Mouse (Mus musculus) intestine, embryonic 15.5 days (tissue): ENCODE data around the gene Tcf7l2. TPM values are rescaled to one million over a fixed set of nuclear protein-coding genes. Genes with fewer than 3 reads are reported as not detected.
A peak's percentile ranks its signal among the peaks of the same experiment; 100 is the strongest.

ENCODE experiments used
- ATAC-seq: fragments of 200-750 bp; cut with Nextera tagmentation; 2 replicates; pipeline ENCODE4 v1.8.0; 2017; ENCODE audit warnings: moderate TSS enrichment, moderate library complexity
- H3K27ac ChIP-seq: fragments of 300-500 bp; sonication (generic); 2 replicates; pipeline ENCODE4 v1.5.1; 2015; ENCODE audit warnings: mild to moderate bottlenecking, inconsistent platforms
- H3K27me3 ChIP-seq: fragments of 300-500 bp; sonication (generic); replicated peaks from 2 replicates; pipeline ENCODE4 v1.6.1; 2015; ENCODE audit warnings: inconsistent platforms
- H3K36me3 ChIP-seq: fragments of 300-500 bp; sonication (generic); 2 replicates; pipeline ENCODE4 v1.6.1; 2015; ENCODE audit warnings: inconsistent platforms
- H3K4me1 ChIP-seq: fragments of 300-500 bp; sonication (generic); replicated peaks from 2 replicates; pipeline ENCODE4 v1.6.1; 2015; ENCODE audit warnings: inconsistent platforms
- H3K4me2 ChIP-seq: fragments of 300-500 bp; sonication (generic); replicated peaks from 2 replicates; pipeline ENCODE4 v1.6.1; 2015; ENCODE audit warnings: mild to moderate bottlenecking, inconsistent platforms
- H3K4me3 ChIP-seq: fragments of 300-500 bp; sonication (generic); replicated peaks from 2 replicates; pipeline ENCODE4 v1.5.1; 2015; ENCODE audit warnings: inconsistent platforms
- H3K9ac ChIP-seq: fragments of 300-500 bp; sonication (generic); 2 replicates; pipeline ENCODE4 v1.6.1; 2015; ENCODE audit warnings: inconsistent platforms
- H3K9me3 ChIP-seq: fragments of 300-500 bp; sonication (generic); 2 replicates; pipeline ENCODE4 v1.6.1; 2016; ENCODE audit warnings: inconsistent platforms
- WGBS: fragments of 180-500 bp; shearing (Covaris S2); methylation state at CpG from one replicate; pipeline ENCODE4 v1.1.7; 2015; 5-methylcytosine and 5-hydroxymethylcytosine counted together
- polyA plus RNA-seq: library from polyadenylated mRNA; unstranded; fragments of >200 nt; fragmentation: Nextera tagmentation; extraction: Ambion mirVana; gene quantifications from 2 replicates; pipeline ENCODE4 v1.2.1, GENCODE M21; 2015

Tcf7l2 gene
- polyA plus RNA-seq, 1 experiment from 2014 or later, result 78.9 TPM

- 55% methylated on average over 6 of the region's 6 CpGs for WGBS
- peaks cover 59% of the 10 kb centered on the region for H3K4me1 ChIP-seq
These were observed 7.2 kb downstream of the Tcf7l2 start for GRCm38 (mm10) chr19:55748801-55749200.

GRCm38 (mm10) chr19:55749532-55749931 is 7.9 kb downstream of the Tcf7l2 start:
- H3K9ac ChIP-seq, result no peak overlapping the region
- H3K36me3 ChIP-seq, result no peaks in the 10 kb centered on the region
- no peaks in the 10 kb centered on the region for H3K9me3 ChIP-seq
- 40% methylated on average over 7 of the region's 7 CpGs for whole genome bisulfite sequencing
- H3K27me3 ChIP-seq, result no peaks in the 10 kb centered on the region
- no peak overlapping the region; the same call in 1 of the 2 replicates for H3K4me2 ChIP-seq
- no peak for ATAC-seq
- no peak overlapping the region for H3K4me3 ChIP-seq
- peaks cover 59% of the 10 kb centered on the region for H3K4me1 ChIP-seq
- H3K27ac ChIP-seq, result no peak overlapping the region

More at GRCm38 (mm10) chr19:55748801-55749200, 7.2 kb downstream of the Tcf7l2 start:
- Histone ChIP-seq H3K9ac (no peak overlapping the region), H3K27me3 (no peaks in the 10 kb centered on the region), H3K36me3 (no peaks in the 10 kb centered on the region), H3K27ac (no peak overlapping the region), H3K4me3 (no peak overlapping the region), H3K4me2 (no peak overlapping the region), H3K9me3 (no peaks in the 10 kb centered on the region)
- no peak for ATAC-seq

- ATAC-seq, result no peak
- H3K27me3 ChIP-seq, result no peaks in the 10 kb centered on the region
- H3K4me2 ChIP-seq, result no peak overlapping the region
- H3K4me1 ChIP-seq, result peaks cover 57% of the 10 kb centered on the region
- H3K36me3 ChIP-seq, result no peaks in the 10 kb centered on the region
- no peak overlapping the region for H3K27ac ChIP-seq
- no peak overlapping the region for H3K9ac ChIP-seq
- 52% methylated on average over 13 of the region's 13 CpGs for WGBS
- H3K9me3 ChIP-seq, result no peaks in the 10 kb centered on the region
- no peak overlapping the region for H3K4me3 ChIP-seq
These were observed 8.4 kb downstream of the Tcf7l2 start for GRCm38 (mm10) chr19:55750048-55750447.

GRCm38 (mm10) chr19:55750465-55750864 is 8.8 kb downstream of the Tcf7l2 start:
- Histone ChIP-seq H3K4me1 (peaks cover 53% of the 10 kb centered on the region), H3K4me3 (no peak overlapping the region), H3K9me3 (no peaks in the 10 kb centered on the region), H3K27ac (no peak overlapping the region), H3K36me3 (no peaks in the 10 kb centered on the region), H3K27me3 (no peaks in the 10 kb centered on the region), H3K9ac (no peak overlapping the region), H3K4me2 (no peak overlapping the region)
- WGBS, result 53% methylated on average over 7 of the region's 7 CpGs
- ATAC-seq, result no peak

GRCm38 (mm10) chr19:55752861-55753260 is 11.2 kb downstream of the Tcf7l2 start:
- peaks cover 47% of the 10 kb centered on the region for H3K4me1 ChIP-seq
- no peak overlapping the region for H3K4me3 ChIP-seq
- no peaks in the 10 kb centered on the region for H3K9me3 ChIP-seq
- no peak overlapping the region for H3K27ac ChIP-seq
- no peak overlapping the region for H3K4me2 ChIP-seq
- ATAC-seq, result no peak
- H3K27me3 ChIP-seq, result no peaks in the 10 kb centered on the region
- H3K36me3 ChIP-seq, result 0 out of 2 replicates have a peak, but pooled peaks cover 3% of the 10 kb centered on the region
- 70% methylated on average over 8 of the region's 8 CpGs for WGBS
- H3K9ac ChIP-seq, result no peak overlapping the region

GRCm38 (mm10) chr19:55754303-55754702 is 12.7 kb downstream of the Tcf7l2 start:
- WGBS, result 44% methylated on average over 7 of the region's 7 CpGs
- 0 out of 2 replicates have a peak, but pooled peaks cover 3% of the 10 kb centered on the region for H3K36me3 ChIP-seq
- no peaks in the 10 kb centered on the region for H3K9me3 ChIP-seq
- H3K4me3 ChIP-seq, result no peak overlapping the region
- H3K27me3 ChIP-seq, result no peaks in the 10 kb centered on the region
- no peak overlapping the region for H3K9ac ChIP-seq
- H3K4me2 ChIP-seq, result no peak overlapping the region
- no peak overlapping the region for H3K27ac ChIP-seq
- H3K4me1 ChIP-seq, result peaks cover 32% of the 10 kb centered on the region
- ATAC-seq, result peak; percentile 75

GRCm38 (mm10) chr19:55755462-55755861 is 13.8 kb downstream of the Tcf7l2 start:
- no peak overlapping the region for H3K4me2 ChIP-seq
- 83% methylated on average over 9 of the region's 9 CpGs for WGBS
- H3K27me3 ChIP-seq, result no peaks in the 10 kb centered on the region
- H3K9ac ChIP-seq, result no peak overlapping the region
- H3K36me3 ChIP-seq, result 0 out of 2 replicates have a peak, but pooled peaks cover 3% of the 10 kb centered on the region
- no peak for ATAC-seq
- H3K4me1 ChIP-seq, result peaks cover 22% of the 10 kb centered on the region
- no peak overlapping the region for H3K4me3 ChIP-seq
- H3K27ac ChIP-seq, result no peak overlapping the region
- no peaks in the 10 kb centered on the region for H3K9me3 ChIP-seq

- Histone ChIP-seq H3K4me3 (no peak overlapping the region), H3K4me1 (peaks cover 16% of the 10 kb centered on the region), H3K27me3 (no peaks in the 10 kb centered on the region), H3K9ac (no peak overlapping the region), H3K4me2 (no peak overlapping the region), H3K36me3 (0 out of 2 replicates have a peak, but pooled peaks cover 3% of the 10 kb centered on the region), H3K27ac (0 out of 2 replicates have a peak overlapping the region, but pooled peaks have one; percentile 27), H3K9me3 (no peaks in the 10 kb centered on the region)
- WGBS, result 51% methylated on average over 8 of the region's 8 CpGs
- ATAC-seq, result no peak
These were observed 15.1 kb downstream of the Tcf7l2 start for GRCm38 (mm10) chr19:55756707-55757106.

GRCm38 (mm10) chr19:55757403-55757802 is 15.8 kb downstream of the Tcf7l2 start:
- no peak overlapping the region for H3K9ac ChIP-seq
- no peak overlapping the region for H3K4me2 ChIP-seq
- no peaks in the 10 kb centered on the region for H3K9me3 ChIP-seq
- no peak overlapping the region for H3K4me3 ChIP-seq
- no peaks in the 10 kb centered on the region for H3K27me3 ChIP-seq
- 84% methylated on average over 6 of the region's 6 CpGs for WGBS
- peaks cover 16% of the 10 kb centered on the region for H3K4me1 ChIP-seq
- no peak overlapping the region for H3K27ac ChIP-seq
- ATAC-seq, result no peak
- 0 out of 2 replicates have a peak, but pooled peaks cover 3% of the 10 kb centered on the region for H3K36me3 ChIP-seq

- no peaks in the 10 kb centered on the region for H3K9me3 ChIP-seq
- H3K36me3 ChIP-seq, result 0 out of 2 replicates have a peak, but pooled peaks cover 3% of the 10 kb centered on the region
- H3K27me3 ChIP-seq, result no peaks in the 10 kb centered on the region
- no peak overlapping the region for H3K4me3 ChIP-seq
- no peak overlapping the region for H3K27ac ChIP-seq
- no peak for ATAC-seq
- peaks cover 18% of the 10 kb centered on the region for H3K4me1 ChIP-seq
- H3K9ac ChIP-seq, result no peak overlapping the region
- H3K4me2 ChIP-seq, result no peak overlapping the region
These were observed 16.5 kb downstream of the Tcf7l2 start for GRCm38 (mm10) chr19:55758158-55758557.

GRCm38 (mm10) chr19:55759006-55759405 is 17.4 kb downstream of the Tcf7l2 start:
- H3K27ac ChIP-seq, result no peak overlapping the region
- H3K4me2 ChIP-seq, result no peak overlapping the region
- no peak overlapping the region for H3K4me3 ChIP-seq
- H3K9ac ChIP-seq, result no peak overlapping the region
- 88% methylated on average over 9 of the region's 9 CpGs for WGBS
- H3K27me3 ChIP-seq, result no peaks in the 10 kb centered on the region
- 0 out of 2 replicates have a peak, but pooled peaks cover 6% of the 10 kb centered on the region for H3K36me3 ChIP-seq
- peaks cover 26% of the 10 kb centered on the region for H3K4me1 ChIP-seq
- H3K9me3 ChIP-seq, result no peaks in the 10 kb centered on the region
- no peak for ATAC-seq

- Histone ChIP-seq H3K4me1 (peaks cover 20% of the 10 kb centered on the region), H3K9me3 (no peaks in the 10 kb centered on the region), H3K27me3 (no peaks in the 10 kb centered on the region), H3K9ac (no peak overlapping the region), H3K4me2 (no peak overlapping the region), H3K36me3 (0 out of 2 replicates have a peak, but pooled peaks cover 6% of the 10 kb centered on the region), H3K27ac (no peak overlapping the region), H3K4me3 (no peak overlapping the region)
- ATAC-seq, result 0 out of 2 replicates have a peak, but pooled peaks have one; percentile 12
- 56% methylated on average over 5 of the region's 5 CpGs for WGBS
These were observed 19.5 kb downstream of the Tcf7l2 start for GRCm38 (mm10) chr19:55761086-55761485.

- Histone ChIP-seq H3K4me3 (no peak overlapping the region), H3K9me3 (no peaks in the 10 kb centered on the region), H3K4me2 (no peak overlapping the region), H3K9ac (no peak overlapping the region), H3K27ac (no peak overlapping the region), H3K4me1 (peaks cover 21% of the 10 kb centered on the region), H3K27me3 (no peaks in the 10 kb centered on the region), H3K36me3 (0 out of 2 replicates have a peak, but pooled peaks cover 3% of the 10 kb centered on the region)
- 100% methylated on average over 3 of the region's 3 CpGs for WGBS
- ATAC-seq, result no peak
These were observed 20.6 kb downstream of the Tcf7l2 start for GRCm38 (mm10) chr19:55762187-55762586.
